9 mouse cellular contexts compared by ENCODE assay signal in genomic region chr2:160734331-160734730, GRCm38 (mm10). TPM values are rescaled to one million over a fixed set of nuclear protein-coding genes. Genes with fewer than 3 reads are reported as not detected.
DNase-seq lines count a peak whose midpoint lies in the region; ATAC-seq and TF ChIP-seq lines count a peak whose summit lies in the region.
"Had no signal": no experiment of that assay in that cellular context is flagged by ENCODE, and none has a peak within 500 bp of the region (broad histone marks: within the 10 kb centered on the region; RNA-seq: fewer than 3 reads in every experiment).

No protein-coding gene starts in this region.

- no peak for ATAC-seq in heart, embryonic 12.5 days (ENCODE audit: insufficient number of reproducible peaks, low FRiP score)
- no peak for ATAC-seq in heart, embryonic 11.5 days (replicated peaks; ENCODE audit: insufficient number of reproducible peaks, low FRiP score, low TSS enrichment)
- ATAC-seq in midbrain, embryonic 11.5 days (ENCODE audit: low FRiP score) = no peak
- ATAC-seq in limb, embryonic 13.5 days (ENCODE audit: low FRiP score, low read depth) = no peak
- no peak for ATAC-seq in megakaryocyte progenitor cell, adult 5-6 weeks (replicated peaks; ENCODE audit: poor library complexity)

- peak overlapping the region; percentile 92; the same call in 1 of the 2 replicates for H3K4me2 ChIP-seq in heart, embryonic 12.5 days
- no peak overlapping the region for H3K4me2 ChIP-seq in heart, embryonic 11.5 days
- no peak overlapping the region for H3K4me2 ChIP-seq in midbrain, embryonic 11.5 days
- peak overlapping the region; percentile 76 for H3K4me2 ChIP-seq in limb, embryonic 13.5 days (replicated peaks)

- no peak for TF ChIP-seq CTCF in cerebellum, adult 2 months (IDR thresholded peaks at IDR 0.05; ENCODE audit: borderline replicate concordance, insufficient read depth, low read depth, low read length)

- DNase-seq in midbrain, embryonic 10.5 days (ENCODE audit: low spot score) = no peak
- no peak for DNase-seq in midbrain, embryonic 11.5 days (ENCODE audit: low spot score, missing footprints)
- DNase-seq in right cerebral cortex, adult 2 months (ENCODE audit: low spot score in 2 of 2) = no peak
- no peak for DNase-seq in cerebellum, adult 2 months
- DNase-seq: B cell, adult 2 months had no signal

- no peak overlapping the region for H3K27ac ChIP-seq in heart, embryonic 12.5 days (ENCODE audit: poor library complexity, severe bottlenecking)
- H3K27ac ChIP-seq in heart, embryonic 11.5 days (ENCODE audit: low read depth, low read length) = no peak overlapping the region
- H3K27ac ChIP-seq in midbrain, embryonic 10.5 days (replicated peaks) = no peak overlapping the region
- no peak overlapping the region for H3K27ac ChIP-seq in midbrain, embryonic 11.5 days (ENCODE audit: low read depth, low read length)
- no peak overlapping the region for H3K27ac ChIP-seq in limb, embryonic 13.5 days
- H3K27ac ChIP-seq in cerebellum, adult 2 months (ENCODE audit: insufficient read depth, low read length) = no peak overlapping the region

- peak overlapping the region; percentile 29; the same call in 1 of the 2 replicates for H3K9ac ChIP-seq in heart, embryonic 12.5 days
- H3K9ac ChIP-seq in heart, embryonic 11.5 days (ENCODE audit: low read depth, low read length) = no peak overlapping the region
- no peak overlapping the region for H3K9ac ChIP-seq in midbrain, embryonic 11.5 days (ENCODE audit: low read length)
- H3K9ac ChIP-seq in limb, embryonic 13.5 days = peak overlapping the region; percentile 43; the same call in 1 of the 2 replicates

- peaks cover 77% of the 10 kb centered on the region for H3K4me1 ChIP-seq in heart, embryonic 12.5 days (replicated peaks)
- peaks cover 64% of the 10 kb centered on the region for H3K4me1 ChIP-seq in heart, embryonic 11.5 days (ENCODE audit: control insufficient read depth, insufficient read depth, low read length)
- H3K4me1 ChIP-seq in midbrain, embryonic 10.5 days = peaks cover 70% of the 10 kb centered on the region
- peaks cover 22% of the 10 kb centered on the region for H3K4me1 ChIP-seq in midbrain, embryonic 11.5 days (ENCODE audit: control insufficient read depth, insufficient read depth, low read length)
- H3K4me1 ChIP-seq in limb, embryonic 13.5 days = peaks cover 77% of the 10 kb centered on the region
- H3K4me1 ChIP-seq in cerebellum, adult 2 months (ENCODE audit: control insufficient read depth, insufficient read depth, low read length) = peaks cover 27% of the 10 kb centered on the region; the same call in 1 of the 2 replicates

- TF ChIP-seq POLR2A in cerebellum, adult 2 months (IDR thresholded peaks at IDR 0.05; ENCODE audit: borderline replicate concordance, insufficient read depth, low read length) = no peak

- H3K4me3 ChIP-seq in heart, embryonic 12.5 days = no peak overlapping the region
- H3K4me3 ChIP-seq in heart, embryonic 11.5 days (ENCODE audit: low read depth, low read length) = no peak overlapping the region
- 0 out of 2 replicates have a peak overlapping the region, but pooled peaks have one; percentile 94 for H3K4me3 ChIP-seq in midbrain, embryonic 10.5 days
- H3K4me3 ChIP-seq in midbrain, embryonic 11.5 days (ENCODE audit: low read depth, low read length) = no peak overlapping the region
- 0 out of 2 replicates have a peak overlapping the region, but pooled peaks have one; percentile 73 for H3K4me3 ChIP-seq in limb, embryonic 13.5 days
- no peak overlapping the region for H3K4me3 ChIP-seq in cerebellum, adult 2 months (replicated peaks; ENCODE audit: insufficient read depth, low read depth, low read length)

- no peaks in the 10 kb centered on the region for H3K9me3 ChIP-seq in heart, embryonic 12.5 days (replicated peaks)
- H3K9me3 ChIP-seq in heart, embryonic 11.5 days (replicated peaks; ENCODE audit: control insufficient read depth, low read length) = no peaks in the 10 kb centered on the region
- H3K9me3 ChIP-seq in midbrain, embryonic 10.5 days (replicated peaks) = no peaks in the 10 kb centered on the region
- H3K9me3 ChIP-seq in midbrain, embryonic 11.5 days (ENCODE audit: control insufficient read depth, low read length) = no peaks in the 10 kb centered on the region
- H3K9me3 ChIP-seq in limb, embryonic 13.5 days = no peaks in the 10 kb centered on the region

- no peaks in the 10 kb centered on the region for H3K27me3 ChIP-seq in heart, embryonic 12.5 days (replicated peaks)
- H3K27me3 ChIP-seq in heart, embryonic 11.5 days (ENCODE audit: control insufficient read depth, insufficient read depth, low read length) = no peaks in the 10 kb centered on the region
- H3K27me3 ChIP-seq in midbrain, embryonic 10.5 days (ENCODE audit: low read depth, poor library complexity, severe bottlenecking) = peaks cover 6% of the 10 kb centered on the region; the same call in 1 of the 2 replicates
- peaks cover 2% of the 10 kb centered on the region; the same call in 1 of the 2 replicates for H3K27me3 ChIP-seq in midbrain, embryonic 11.5 days (ENCODE audit: control insufficient read depth, insufficient read depth, low read length)
- H3K27me3 ChIP-seq in limb, embryonic 13.5 days = no peaks in the 10 kb centered on the region
- no peaks in the 10 kb centered on the region for H3K27me3 ChIP-seq in cerebellum, adult 2 months (ENCODE audit: control insufficient read depth, insufficient read depth, low read length)

- WGBS in heart, embryonic 12.5 days = 73% methylated on average over 3 of the region's 3 CpGs
- WGBS in heart, embryonic 11.5 days (ENCODE audit: insufficient replicate concordance) = 81% methylated on average over 3 of the region's 3 CpGs
- 92% methylated on average over 3 of the region's 3 CpGs for WGBS in midbrain, embryonic 10.5 days
- WGBS in midbrain, embryonic 11.5 days = 95% methylated on average over 3 of the region's 3 CpGs
- 82% methylated on average over 3 of the region's 3 CpGs for WGBS in limb, embryonic 13.5 days
- WGBS in cerebellum, adult 2 months = 36% methylated on average over 3 of the region's 3 CpGs

- peaks cover 28% of the 10 kb centered on the region for H3K36me3 ChIP-seq in heart, embryonic 12.5 days
- H3K36me3 ChIP-seq in heart, embryonic 11.5 days (ENCODE audit: control insufficient read depth, insufficient read depth, low read length) = peaks cover 5% of the 10 kb centered on the region; the same call in 1 of the 2 replicates
- peaks cover 58% of the 10 kb centered on the region for H3K36me3 ChIP-seq in midbrain, embryonic 10.5 days
- no peaks in the 10 kb centered on the region for H3K36me3 ChIP-seq in midbrain, embryonic 11.5 days (ENCODE audit: control insufficient read depth, insufficient read depth, low read length)
- H3K36me3 ChIP-seq in limb, embryonic 13.5 days = peaks cover 58% of the 10 kb centered on the region

RNA-seq across cellular contexts. Expression of gene Plcg1, which starts 3.2 kb away (rescaled TPM):
- 47.4 TPM in 2 replicates for polyA plus RNA-seq in heart, embryonic 12.5 days (2016; fragmentation: Nextera tagmentation; extraction: Ambion mirVana)
- polyA plus RNA-seq in heart, embryonic 11.5 days (2014; fragmentation: Nextera tagmentation; extraction: Ambion mirVana) = 31.0 and 33.9 TPM in 2 replicates
- polyA plus RNA-seq in midbrain, embryonic 10.5 days (2016; fragmentation: Nextera tagmentation; extraction: Ambion mirVana) = 57.4 and 68.9 TPM in 2 replicates
- polyA plus RNA-seq in midbrain, embryonic 11.5 days (2014; fragmentation: Nextera tagmentation; extraction: Ambion mirVana) = 64.0 and 65.3 TPM in 2 replicates
- 72.3 and 75.7 TPM in 2 replicates for polyA plus RNA-seq in limb, embryonic 13.5 days (2015; fragmentation: Nextera tagmentation; extraction: Ambion mirVana)
- polyA plus RNA-seq in cerebellum, adult 2 months (2012; rRNA removed) = 73.1 and 74.5 TPM in 2 replicates
- 5.8 and 9.7 TPM in 2 replicates for total RNA-seq in megakaryocyte progenitor cell, adult 5-6 weeks (2015)
- total RNA-seq in megakaryocyte progenitor cell, adult 5-6 weeks (2017) = 19.5 and 24.5 TPM in 2 replicates

Comparison
In these comparisons a context has a peak if more than half of its experiments do, and no peak if none do; other contexts are left out.
1. H3K4me2 ChIP-seq: peak in heart, embryonic 12.5 days (single experiment) and limb, embryonic 13.5 days (single experiment); none in heart, embryonic 11.5 days (single experiment) and midbrain, embryonic 11.5 days (single experiment).
2. H3K4me3 ChIP-seq: peak in midbrain, embryonic 10.5 days (single experiment) and limb, embryonic 13.5 days (single experiment); none in heart, embryonic 12.5 days (single experiment), heart, embryonic 11.5 days (single experiment), midbrain, embryonic 11.5 days (single experiment) and cerebellum, adult 2 months (single experiment).
3. H3K9ac ChIP-seq: peak in heart, embryonic 12.5 days (single experiment) and limb, embryonic 13.5 days (single experiment); none in heart, embryonic 11.5 days (single experiment) and midbrain, embryonic 11.5 days (single experiment).